Mouse (Mus musculus) urinary bladder, postnatal 14 days (tissue): ENCODE data around the gene Cltc.

ENCODE experiments used
- DNase-seq: peaks from one replicate; pipeline ENCODE4 v3.0.0; 2021; ENCODE audit warnings: low spot score

The Cltc gene

DNA sequence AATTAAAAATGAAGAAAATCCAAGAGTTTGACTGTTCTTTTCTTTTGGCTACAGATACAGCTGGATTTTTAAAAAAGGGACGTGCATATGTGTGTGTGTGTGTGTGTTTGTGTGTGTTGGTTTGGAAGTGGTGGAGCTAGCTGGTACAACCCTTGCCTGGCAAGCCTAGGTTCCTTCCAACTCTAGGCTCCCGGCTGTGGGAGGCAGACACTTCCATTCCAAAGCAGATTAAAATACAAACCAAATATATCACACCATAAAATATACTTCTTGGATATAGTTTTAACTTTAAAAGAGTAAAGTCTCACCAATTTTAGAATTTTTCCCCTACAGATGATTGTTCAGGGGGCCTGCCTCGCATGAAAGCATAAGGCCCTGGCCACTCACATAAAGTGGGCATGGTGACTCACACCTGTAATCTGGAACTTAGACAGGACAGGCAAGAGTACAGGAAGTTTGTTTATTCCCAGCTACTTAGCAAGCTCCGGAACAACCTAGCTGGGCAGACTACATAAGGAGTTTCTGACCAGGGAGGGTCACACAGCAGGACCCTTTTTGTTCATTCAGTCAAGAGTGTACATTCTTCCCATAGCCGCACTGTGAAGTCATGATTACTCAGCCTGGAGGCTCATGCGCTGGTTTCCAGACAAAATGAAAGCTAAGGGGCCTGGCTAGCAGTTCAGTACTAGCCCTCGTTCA is 111.1 kb downstream of the Cltc start:
- peak; percentile 18 for DNase-seq

GRCm38 (mm10) chr11:86644553-86644952 is 112.8 kb downstream of the Cltc start:
- no peak for DNase-seq
